Mouse (Mus musculus): ENCODE measurements around the gene Eno3. TPM values are rescaled to one million over a fixed set of nuclear protein-coding genes. Genes with fewer than 3 reads are reported as not detected.

Eno3 gene
- total RNA-seq, 1 experiment from 2014 or later, result 8.9 TPM

DNA sequence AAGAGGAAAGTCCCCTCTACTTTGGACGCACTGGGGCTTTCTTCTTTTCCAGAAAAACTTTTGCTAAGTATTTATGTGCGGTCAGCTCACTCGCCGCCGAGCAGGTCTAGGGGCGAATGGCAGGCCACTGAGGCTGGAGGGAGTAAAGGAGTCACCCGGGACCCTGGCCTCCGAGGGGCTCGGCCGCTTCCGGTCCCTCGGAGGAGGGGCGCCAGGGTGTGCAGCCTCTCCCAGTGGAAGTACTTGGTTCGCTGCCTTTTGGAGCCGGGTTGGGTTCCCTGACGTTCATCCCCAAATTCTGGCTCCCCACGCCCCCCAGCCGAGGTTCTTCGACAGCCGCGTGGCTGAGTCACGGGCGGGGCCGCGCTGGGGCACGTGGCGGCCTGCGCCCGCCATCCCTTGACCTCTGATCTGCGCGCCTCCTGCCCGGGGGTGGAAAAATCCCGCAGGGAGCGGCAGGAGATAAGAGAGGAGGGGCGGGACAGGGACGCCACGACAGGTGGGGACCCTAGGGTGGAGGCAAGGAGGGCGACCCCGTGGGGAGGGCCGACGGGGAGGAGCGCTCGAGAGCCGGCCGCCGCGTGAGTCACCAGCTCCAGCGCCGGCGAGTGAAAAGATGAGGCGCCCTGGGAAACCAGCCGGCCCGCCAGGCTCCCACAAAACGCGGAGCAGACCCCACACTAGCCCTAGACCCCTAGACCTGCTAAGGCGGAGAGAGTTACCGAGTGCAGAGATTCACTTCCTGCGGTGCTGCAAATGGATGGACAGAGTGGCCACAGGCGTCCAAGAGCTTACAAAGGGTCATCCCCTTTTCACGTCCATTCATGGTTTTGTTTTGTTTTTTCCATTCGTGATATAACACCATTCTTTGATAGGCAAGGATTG, 1.2 kb upstream of the Eno3 start:
- ATAC-seq (replicated peaks; ENCODE audit: low read depth, poor library complexity, severe bottlenecking), result no peak

GRCm38 (mm10) chr11:70656456-70656927, 510 bp upstream of the Eno3 start:
- ATAC-seq (replicated peaks; ENCODE audit: low read depth, poor library complexity, severe bottlenecking), result no peak

- no peak for ATAC-seq (replicated peaks; ENCODE audit: low read depth, poor library complexity, severe bottlenecking)
Observed at GRCm38 (mm10) chr11:70657573-70657972, 571 bp downstream of the Eno3 start.

DNA sequence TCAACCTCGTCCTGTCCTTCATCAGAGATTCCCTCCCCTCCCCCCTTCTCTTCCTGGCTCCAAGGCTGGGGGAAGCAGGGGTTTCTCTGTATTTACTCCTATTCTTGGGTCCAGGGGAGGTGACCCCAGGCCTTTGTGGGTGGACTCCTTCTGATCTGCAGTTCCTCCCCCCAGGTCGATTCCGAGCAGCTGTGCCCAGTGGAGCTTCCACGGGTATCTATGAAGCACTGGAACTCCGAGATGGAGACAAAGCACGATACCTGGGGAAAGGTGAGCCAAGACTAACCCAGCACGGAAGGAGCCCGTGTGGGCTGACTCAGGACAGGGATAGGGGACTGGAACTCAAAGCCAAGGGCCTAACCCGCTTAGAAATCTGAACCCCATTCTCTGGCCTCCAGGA, 989 bp downstream of the Eno3 start:
- ATAC-seq (replicated peaks; ENCODE audit: low read depth, poor library complexity, severe bottlenecking), result no peak

DNA sequence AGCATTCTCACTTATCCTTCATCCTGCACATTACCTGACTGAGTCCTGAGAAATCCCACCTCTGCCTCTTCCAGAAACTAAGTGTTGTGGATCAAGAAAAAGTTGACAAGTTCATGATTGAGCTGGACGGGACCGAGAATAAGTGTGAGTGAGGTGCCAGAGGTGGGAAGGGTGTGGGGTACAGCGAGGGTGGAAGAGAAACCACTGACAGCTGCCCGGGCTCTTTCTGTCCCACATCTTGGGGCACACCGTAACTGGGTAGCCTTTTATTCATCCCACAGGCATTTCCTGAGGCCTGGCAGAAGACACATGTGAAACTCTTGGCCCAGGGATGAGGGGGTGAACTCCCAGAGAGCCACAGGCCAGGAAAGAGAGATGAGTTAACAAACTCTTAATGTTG, 1.5 kb downstream of the Eno3 start:
- ATAC-seq (replicated peaks; ENCODE audit: low read depth, poor library complexity, severe bottlenecking), result no peak

DNA sequence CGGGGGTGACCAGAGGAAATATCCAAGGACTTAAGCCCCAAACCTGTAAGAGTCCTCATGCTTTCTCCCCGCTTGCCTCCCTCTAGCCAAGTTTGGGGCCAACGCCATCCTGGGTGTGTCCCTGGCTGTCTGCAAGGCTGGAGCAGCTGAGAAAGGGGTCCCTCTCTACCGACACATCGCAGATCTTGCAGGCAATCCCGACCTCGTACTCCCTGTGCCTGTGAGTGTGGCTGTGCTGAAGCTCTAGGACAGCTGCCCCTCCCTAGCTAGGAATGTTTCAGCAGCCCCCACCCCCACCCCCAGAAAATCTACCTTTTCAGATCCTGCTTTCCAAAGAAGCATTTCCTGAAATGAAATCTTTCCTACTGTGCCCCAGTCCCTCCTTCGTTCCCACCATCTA, 1.9 kb downstream of the Eno3 start:
- ATAC-seq (replicated peaks; ENCODE audit: low read depth, poor library complexity, severe bottlenecking), result no peak

DNA sequence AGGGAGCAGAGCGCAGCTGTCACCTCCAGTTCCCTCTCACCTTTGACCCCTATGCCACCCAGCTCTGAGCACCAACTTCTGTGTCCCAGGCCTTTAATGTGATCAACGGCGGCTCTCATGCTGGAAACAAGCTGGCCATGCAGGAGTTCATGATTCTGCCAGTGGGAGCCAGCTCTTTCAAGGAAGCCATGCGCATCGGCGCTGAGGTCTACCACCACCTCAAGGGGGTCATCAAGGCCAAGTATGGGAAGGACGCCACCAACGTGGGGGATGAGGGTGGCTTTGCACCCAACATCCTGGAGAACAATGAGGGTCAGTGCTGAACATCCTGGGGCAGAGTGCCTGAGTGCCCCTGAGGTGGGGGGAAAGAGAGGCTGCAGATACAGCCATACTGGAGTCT, 3.6 kb downstream of the Eno3 start:
- ATAC-seq (replicated peaks; ENCODE audit: low read depth, poor library complexity, severe bottlenecking), result no peak

DNA sequence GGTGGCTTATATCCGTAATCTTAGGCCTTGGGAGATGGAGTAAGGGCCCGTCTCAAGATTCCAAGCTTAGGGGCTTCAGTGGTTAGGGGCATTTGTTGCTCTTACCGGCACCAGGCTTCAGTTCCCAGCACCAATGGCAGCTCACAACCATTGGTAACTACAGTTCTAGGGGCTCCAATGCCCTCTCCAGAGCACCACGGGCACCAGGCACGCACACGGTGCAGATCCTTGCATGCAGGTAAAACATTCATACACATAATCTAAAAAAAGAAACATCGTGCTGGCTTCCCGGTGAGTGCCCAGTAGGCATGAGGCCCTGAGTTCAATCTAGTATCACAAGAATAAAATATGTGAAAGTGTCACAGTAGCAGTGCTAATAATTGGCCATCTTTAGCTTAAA, 6.1 kb downstream of the Eno3 start:
- ATAC-seq (replicated peaks; ENCODE audit: low read depth, poor library complexity, severe bottlenecking), result no peak

DNA sequence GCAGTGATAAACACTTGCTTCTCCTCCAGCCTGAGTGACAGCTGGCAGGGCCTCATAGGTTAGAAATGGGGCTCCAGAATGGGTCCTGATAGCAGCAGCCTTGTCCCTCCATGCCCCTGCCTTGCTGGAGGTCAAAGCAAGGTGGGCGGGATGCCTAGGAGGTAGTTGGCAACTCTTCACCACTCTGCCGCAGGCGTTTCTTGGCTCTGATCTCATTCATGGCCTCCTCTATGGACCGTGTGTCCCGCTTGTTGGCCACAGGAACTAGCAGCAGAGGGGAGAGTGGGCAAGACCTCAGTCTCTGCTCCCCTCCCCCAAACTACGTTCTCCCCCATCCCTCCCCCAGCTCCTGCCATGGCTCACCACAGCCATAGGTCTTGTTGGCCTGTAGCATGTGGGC, 7.0 kb downstream of the Eno3 start:
- no peak for ATAC-seq (replicated peaks; ENCODE audit: low read depth, poor library complexity, severe bottlenecking)

- no peak for ATAC-seq (replicated peaks; ENCODE audit: low read depth, poor library complexity, severe bottlenecking)
Observed at GRCm38 (mm10) chr11:70664741-70665140, 7.7 kb downstream of the Eno3 start.

GRCm38 (mm10) chr11:70666687-70667086, 9.7 kb downstream of the Eno3 start:
- no peak for ATAC-seq (replicated peaks; ENCODE audit: low read depth, poor library complexity, severe bottlenecking)

GRCm38 (mm10) chr11:70667271-70668150, 10.5 kb downstream of the Eno3 start:
- no peak for ATAC-seq (replicated peaks; ENCODE audit: low read depth, poor library complexity, severe bottlenecking)

- peak; percentile 12; the same call in 1 of the 2 replicates for ATAC-seq (replicated peaks; ENCODE audit: low read depth, poor library complexity, severe bottlenecking)
Observed at GRCm38 (mm10) chr11:70668335-70668770, 11.4 kb downstream of the Eno3 start.

- peak; percentile 84 for ATAC-seq (replicated peaks; ENCODE audit: low read depth, poor library complexity, severe bottlenecking)
Observed at GRCm38 (mm10) chr11:70668771-70669505, 11.9 kb downstream of the Eno3 start, which contains the start of gene Spag7. Gene Spag7 (minus strand): TSS chr11:70669416.

DNA sequence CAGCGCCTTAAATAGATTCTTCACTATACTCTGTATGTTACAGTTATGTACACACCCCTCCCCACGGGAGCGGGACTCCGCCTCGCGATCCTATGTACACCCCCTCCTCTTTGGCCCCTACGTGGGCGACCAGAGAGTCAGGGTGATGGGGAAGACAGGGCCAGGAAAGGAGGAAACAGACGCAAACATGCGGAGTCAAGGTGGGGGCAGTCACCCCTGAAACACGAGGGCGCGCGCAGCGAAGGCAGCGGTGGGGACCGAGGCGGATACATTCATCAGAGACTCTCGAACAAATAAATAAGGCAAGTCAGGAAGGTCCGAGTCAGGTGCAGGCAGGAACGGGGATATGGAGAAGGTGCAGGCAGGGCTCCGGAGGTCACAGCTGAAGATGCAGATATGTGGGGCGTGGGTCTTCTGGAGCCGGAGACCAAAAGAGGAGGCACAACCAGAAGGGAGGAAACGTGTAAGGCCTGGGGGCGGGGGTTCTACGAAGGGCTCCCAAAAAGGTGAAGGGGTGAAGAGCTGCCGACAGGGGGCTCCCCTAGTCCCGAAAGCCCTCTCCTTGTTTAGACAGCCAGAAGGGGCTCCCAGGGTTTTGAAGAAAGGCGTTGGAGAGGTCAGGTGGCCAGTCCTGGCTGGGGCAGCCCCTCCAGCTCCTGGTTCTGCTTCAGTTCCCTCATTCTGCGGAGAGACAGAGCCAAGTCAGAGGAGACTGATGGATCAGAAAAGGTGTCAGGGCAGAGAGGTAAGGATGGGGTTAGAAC, 12.8 kb downstream of the Eno3 start:
- ATAC-seq (replicated peaks; ENCODE audit: low read depth, poor library complexity, severe bottlenecking), result peak; percentile 45

DNA sequence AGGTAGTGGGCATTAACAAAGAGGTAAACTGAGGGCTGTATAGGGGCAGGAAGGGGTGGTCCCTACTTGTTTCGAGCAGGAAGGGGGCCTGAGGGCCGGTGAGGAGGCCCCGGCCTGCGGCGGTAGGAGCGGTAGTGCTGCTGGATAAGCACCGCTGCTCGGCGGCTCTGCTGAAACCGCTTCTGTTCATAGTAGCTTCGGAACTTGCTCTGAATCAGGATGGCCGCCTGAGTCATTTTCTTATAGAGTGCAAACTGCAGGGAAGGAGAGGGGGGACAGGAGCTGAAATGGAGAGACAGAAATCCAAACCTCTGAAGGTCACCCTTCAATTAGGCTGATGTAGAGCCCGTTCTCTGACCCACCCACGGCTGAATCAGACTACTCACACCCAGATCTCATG, 13.5 kb downstream of the Eno3 start:
- ATAC-seq (replicated peaks; ENCODE audit: low read depth, poor library complexity, severe bottlenecking), result no peak

DNA sequence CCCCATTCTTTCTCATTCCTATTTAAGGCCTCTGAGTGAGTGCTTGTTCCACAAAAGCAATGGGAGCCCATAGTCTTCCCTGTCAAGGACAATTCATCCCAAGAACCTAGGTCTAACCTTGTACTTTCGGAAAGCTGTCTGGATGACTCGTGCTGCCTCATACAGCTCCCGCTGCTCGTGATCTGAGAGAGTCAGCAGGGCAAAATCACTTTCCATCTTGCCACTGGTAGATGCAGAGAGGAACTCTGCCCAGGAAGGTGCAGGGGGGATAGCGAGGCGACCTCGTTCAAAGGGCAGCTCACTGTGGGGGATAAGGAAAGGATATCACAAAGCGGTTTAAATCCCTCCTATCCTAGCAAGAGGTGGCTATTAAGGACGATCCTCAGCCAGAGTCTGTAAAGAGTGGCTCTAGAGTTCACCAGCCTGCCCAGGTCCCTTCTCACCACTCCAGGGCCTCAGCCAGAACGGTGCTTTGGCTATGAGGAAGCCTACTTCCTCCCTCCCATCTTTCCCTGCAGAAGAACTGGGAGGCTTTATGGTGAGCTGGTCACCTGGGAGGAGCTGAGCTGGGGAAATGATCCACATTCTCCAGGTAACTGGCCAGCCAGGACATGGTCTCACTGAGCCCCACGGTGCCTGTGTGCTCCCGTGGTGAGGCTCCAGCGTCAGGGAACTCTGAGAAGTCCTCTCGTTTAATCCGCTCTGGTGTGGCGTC, 14.5 kb downstream of the Eno3 start:
- no peak for ATAC-seq (replicated peaks; ENCODE audit: low read depth, poor library complexity, severe bottlenecking)

GRCm38 (mm10) chr11:70674014-70674413, 17.0 kb downstream of the Eno3 start:
- ATAC-seq (replicated peaks; ENCODE audit: low read depth, poor library complexity, severe bottlenecking), result no peak

- ATAC-seq (replicated peaks; ENCODE audit: low read depth, poor library complexity, severe bottlenecking), result peak; percentile 45; the same call in 1 of the 2 replicates
Observed at GRCm38 (mm10) chr11:70674501-70674900, 17.5 kb downstream of the Eno3 start.

All from common myeloid progenitor, adult 5-6 weeks (primary cell).